Mouse (Mus musculus) layer of hippocampus, postnatal 25 days (tissue): ENCODE results near the gene Ivl. TPM values are rescaled to one million over a fixed set of nuclear protein-coding genes. Genes with fewer than 3 reads are reported as not detected.

Experiments used
- DNase-seq, 2 experiments: peaks; one replicate each; pipeline ENCODE4 v3.0.0; 2022; ENCODE audit warnings: mixed read lengths in 2 of 2, low spot score in 1 of 2; ENCODE audit errors: extremely low spot score in 1 of 2
- total RNA-seq, 2 experiments: library from RNA; stranded (reverse); gene quantifications; 2 replicates each; pipeline ENCODE4 v1.2.3; 2021

Gene Ivl
- not detected for total RNA-seq

DNA sequence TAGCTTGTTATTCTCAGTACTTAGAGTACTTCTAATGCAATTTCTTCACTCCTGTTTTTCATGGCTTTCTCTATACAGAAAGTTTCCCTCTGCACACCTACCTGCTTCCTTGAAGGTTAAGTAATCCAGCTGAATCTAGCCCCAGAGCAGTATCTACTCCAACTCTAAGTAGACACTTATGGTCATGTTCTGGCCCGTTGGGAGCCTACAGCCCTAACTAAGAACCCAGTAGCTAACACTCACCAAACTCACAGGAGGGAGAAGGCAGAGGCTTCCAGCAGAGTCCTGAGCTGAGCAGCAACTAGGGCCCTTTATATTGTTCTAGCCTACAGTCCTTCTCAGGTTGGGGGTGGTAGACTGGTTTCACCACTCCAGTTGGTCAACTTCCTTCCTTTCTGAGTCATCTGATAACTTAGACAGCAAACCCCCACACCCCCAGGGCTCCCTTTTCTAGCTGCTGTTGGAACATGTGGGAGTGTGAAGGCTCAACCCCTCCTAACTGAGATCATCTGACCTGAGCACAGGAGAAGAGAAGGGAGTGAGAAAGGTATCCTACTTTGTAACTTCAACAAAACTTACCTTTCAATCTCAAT, at the start of gene Ivl:
Gene Ivl (minus strand): TSS at position 287 of the 593 bp plus-strand sequence.
- no peak for DNase-seq

DNA sequence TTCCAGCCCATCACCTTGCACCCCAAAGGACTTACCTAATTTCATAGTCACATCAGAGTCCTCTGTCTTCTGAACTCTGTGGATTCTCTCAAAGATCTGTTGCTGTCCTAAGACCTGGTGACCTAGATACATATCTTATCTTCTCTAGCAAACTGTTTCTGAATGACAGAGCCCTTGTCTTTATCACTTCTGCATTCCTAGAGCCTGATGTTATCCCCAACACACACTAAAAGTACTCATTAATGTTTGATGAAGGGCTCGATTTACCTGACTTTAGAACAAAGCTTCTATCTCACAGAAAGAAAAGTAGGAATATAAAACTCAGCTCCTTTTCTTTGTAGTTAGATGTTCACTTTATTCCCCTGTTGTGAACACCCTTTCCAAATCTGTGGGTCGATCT, 48.0 kb upstream of the Ivl start, which contains the start of gene Lce6a:
Gene Lce6a (minus strand): TSS at position 101 of the 400 bp plus-strand sequence.
- DNase-seq = no peak

DNA sequence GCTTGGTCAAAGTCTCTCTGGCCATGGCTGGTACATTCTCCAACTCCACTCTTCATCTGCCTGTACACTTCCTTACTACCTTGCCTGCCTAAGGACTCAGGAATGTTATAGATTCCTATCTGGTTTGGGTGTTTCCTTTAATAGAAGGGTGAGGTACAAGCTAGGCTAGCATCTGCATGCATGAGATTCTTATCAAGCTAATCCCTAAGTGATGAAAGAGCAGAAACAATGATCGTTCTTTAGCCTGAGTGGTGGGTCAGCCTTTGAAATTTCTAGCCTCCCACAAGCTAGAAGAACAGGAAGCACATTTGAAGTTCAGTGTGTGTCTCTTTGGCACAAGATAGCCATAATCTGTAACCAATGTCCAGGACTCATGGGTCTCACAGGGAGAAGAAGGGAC, 36.3 kb upstream of the Ivl start:
- no peak for DNase-seq

DNA sequence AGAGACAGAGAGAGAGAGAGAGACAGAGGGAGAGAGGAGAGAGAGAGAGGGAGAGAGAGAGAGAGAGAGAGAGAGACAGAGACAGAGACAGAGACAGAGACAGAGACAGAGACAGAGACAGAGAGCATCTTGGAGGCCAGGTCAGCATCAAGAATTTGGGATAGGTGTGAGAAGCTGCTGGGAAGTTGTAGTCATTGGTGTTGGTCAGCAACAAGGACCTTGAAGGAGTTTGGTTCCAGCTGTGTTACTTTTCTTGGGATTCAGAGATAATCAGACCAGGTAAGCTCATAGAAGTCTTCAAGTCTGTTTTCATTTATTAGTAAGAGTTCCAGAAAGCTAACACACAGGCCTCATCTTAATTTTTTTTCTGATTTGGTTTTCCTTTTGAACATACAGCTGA, 33.9 kb upstream of the Ivl start, which contains the start of gene 2210017I01Rik:
Gene 2210017I01Rik (minus strand): TSS at position 101 of the 400 bp plus-strand sequence.
- no peak for DNase-seq

DNA sequence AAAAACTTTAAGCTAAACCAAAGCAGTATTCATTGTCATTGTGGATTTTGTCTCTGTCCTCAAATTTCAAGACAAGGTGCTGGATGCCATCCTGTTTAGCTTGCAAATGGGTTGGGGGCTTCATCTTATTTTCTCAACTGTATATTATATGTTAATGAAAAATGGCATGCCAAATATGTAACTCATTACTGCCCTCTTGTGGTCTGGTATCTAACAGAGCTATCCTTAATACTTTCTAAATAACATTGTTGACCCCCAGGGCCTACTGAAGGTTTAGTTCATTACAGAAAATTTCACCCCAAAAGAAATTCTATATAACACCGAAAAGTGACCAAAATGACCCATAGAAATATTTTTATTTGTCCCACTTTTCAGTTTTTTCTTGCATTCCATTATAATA, 28.6 kb upstream of the Ivl start:
- DNase-seq = no peak

DNA sequence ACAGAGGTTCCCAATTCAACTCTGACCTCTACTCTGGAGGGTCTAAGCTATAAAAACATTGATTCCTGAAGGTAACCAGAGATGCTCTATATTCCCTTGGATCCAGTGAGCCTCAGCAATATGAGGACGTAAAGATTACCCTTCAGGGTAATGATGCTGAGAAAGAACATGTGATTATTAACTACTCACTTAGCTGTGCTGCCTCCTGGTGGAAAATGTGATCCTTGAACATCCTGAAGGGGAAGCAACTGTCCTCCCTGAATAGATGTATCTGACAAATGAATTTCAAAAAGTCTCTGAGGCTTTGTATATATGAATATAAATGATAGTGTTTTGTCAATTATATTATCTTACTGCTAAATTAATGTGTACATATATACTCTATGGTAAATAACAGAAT, 26.9 kb upstream of the Ivl start:
- DNase-seq = no peak

DNA sequence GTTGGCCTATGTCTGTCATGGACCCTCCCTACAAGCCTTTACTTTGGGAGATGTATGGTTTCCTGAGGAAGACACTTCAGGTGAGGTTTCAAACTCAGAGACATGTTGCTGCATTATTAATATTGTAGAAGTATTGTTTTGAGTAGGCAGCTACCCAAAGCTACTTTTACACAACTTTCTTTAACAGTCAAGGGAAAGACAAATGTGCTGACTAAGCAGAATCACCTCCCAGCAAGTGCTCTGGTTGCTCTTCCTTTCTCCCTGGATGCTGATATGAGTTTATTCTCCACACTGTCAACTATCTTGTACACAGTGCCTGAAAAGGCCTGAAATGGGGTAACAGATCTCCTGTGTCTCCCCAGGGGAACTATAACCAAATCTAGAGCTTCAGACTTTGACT, 26.4 kb upstream of the Ivl start:
- DNase-seq = no peak

DNA sequence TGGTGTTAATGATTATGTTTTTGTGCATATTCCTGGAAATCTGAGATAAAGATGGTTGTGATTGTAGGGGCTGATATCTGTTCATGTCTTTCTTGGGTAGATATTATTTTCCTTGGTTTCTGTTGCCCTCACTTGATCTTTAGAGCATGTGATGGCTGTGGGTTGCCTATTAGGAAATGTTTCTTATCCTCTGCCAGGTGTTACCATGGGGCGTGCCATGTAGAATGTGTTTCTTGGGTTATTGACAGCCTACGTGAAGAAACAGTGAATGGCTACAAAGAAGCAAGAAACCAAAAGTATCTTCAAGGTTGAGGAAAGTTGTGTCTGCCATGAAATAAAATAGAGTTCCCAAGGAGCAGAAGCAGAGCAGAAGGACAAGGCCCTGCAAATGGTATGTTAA, 24.9 kb upstream of the Ivl start:
- DNase-seq = no peak

DNA sequence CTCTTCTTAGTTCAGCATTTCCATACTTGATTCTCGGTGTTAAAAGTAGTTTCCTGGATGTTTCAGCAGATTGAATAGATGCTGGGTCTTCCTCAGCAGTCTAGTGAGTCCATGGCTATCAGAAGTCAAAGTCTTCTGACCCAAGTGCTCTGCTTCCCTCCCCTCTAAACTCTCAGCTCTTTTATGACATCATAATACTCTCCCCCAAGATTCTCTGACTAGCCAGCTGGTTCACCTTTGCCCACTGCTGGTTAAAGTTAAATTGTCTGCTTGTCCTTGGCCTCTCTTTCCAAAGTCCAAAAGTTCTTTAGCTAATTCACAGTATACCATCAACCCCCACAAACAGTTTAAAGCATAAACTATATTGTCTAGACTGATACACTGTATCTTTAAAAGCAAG, 15.3 kb upstream of the Ivl start, which contains the start of gene Smcp:
Gene Smcp (minus strand): TSS at position 140 of the 400 bp plus-strand sequence.
- no peak for DNase-seq

DNA sequence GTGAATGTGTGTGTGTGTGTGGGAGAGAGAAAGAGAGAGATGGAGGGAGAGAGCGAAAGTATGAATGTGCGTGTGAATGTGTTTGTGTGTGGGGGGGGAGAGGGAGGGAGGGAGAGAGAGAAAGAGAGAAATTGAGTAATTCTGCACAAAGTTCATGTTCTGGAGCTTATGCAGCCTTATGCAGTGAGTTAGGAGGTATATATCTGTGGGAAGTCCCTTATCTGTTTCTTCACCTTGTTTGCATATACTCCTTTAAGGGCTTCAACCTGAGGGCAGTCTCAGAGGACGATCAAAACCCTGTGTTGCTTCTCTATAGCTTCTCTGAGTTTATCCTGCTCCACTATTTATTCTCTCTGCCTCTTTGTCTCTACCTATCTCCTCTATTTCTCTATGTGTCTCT, 13.7 kb upstream of the Ivl start:
- DNase-seq = no peak

DNA sequence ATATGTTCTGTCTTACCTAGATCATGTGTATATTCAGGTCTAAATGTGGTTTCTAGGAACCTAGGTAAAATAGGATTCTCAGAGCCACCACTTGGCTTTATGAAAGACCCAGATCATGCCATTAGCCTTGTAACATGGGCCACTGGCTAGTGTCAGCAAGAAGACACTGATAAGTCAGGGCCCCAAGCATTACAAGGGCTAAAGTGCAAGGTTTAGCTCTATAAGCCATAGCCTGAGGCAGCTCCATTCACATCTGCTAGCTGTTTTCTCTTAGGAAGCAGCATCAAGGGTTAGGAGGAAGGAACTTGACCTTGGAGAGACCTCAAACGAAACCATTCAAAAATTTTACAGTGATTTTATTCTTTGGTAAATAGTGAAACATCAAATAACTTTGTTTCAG, 11.5 kb upstream of the Ivl start:
- DNase-seq = no peak

DNA sequence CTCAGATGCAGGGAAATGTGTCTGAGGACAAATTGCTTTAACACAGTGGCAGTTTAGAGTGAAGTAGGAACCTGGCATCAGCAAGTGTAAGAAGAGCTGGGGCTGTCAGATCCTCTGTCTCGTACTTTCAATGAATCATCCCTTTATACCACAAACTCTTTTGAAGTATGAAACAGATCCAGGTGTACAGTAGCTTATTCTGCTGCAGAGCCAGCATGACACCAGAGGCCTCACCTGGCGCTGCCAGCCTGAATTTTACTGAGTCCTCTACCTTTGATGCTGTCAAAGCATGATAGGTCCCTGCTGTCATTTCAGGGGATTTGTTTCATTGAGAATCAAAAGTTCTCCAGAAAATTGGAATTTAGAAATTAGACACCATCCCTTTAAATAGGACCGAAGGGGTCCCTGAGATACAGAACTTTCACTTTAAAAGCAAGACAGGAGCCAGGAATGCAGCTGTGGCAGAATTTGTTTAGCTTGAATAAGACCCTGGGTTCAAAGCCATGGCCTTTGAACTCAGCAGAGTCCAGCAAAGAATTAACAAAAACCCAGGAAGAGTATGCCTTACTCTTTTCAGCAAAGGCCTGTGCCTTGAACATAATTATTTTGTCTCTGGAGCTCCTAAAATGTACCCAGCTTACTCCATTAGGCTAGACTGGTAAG, 9.8 kb upstream of the Ivl start:
- no peak for DNase-seq

DNA sequence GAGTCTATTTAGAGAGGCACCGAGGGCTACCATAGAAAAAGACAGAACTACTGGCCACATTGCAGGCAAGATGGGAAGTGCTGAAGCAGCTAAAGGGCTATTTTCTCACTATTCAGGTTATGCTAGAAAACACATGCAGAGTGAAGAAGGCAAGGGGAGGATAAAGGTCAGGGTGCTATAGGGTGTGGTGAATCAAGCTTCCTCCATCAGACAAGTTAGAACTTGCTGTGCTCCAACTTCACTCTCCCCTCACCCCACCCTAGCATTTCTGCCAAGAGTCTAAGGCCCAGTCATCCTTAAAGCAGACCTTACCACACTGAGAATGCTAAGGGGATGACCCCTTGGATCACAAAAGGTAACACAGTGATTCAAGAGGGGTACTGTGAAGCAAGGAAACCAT, 6.0 kb upstream of the Ivl start:
- DNase-seq = no peak

DNA sequence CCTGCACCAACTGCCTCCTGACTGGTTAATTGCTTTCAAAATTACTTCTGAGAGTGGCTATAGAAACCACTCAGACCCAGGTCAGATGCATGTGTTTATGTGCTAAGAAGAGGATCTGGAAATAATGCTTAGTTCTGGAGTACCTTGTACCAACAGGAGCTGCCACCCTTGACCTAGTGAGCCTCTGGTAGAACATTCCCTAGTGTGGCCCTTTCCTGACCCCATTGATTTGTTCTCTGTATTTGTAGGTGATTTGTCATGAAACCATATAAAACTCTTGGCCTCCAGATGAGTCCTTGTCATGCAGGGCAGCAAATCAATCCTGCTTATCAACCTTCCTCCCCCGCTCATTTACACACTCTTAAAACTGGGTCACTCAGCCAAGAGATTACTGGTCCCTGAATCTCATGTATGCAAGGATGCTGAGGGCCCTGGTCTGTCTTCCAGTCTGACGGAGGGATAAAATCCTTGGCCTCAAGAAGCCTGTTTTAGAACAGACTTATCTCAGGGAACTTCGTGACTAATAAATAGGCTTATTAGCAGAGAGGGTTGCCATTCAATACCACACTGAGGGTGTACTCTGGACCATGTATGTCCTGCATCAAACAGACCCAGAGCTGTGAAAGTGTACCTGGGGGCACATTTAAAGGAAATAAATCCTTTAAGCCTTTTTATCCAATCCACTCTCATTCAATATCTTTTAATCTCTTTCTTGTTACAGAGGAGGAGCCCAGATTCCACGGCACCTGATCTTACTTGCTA, 5.3 kb upstream of the Ivl start:
- DNase-seq = no peak

DNA sequence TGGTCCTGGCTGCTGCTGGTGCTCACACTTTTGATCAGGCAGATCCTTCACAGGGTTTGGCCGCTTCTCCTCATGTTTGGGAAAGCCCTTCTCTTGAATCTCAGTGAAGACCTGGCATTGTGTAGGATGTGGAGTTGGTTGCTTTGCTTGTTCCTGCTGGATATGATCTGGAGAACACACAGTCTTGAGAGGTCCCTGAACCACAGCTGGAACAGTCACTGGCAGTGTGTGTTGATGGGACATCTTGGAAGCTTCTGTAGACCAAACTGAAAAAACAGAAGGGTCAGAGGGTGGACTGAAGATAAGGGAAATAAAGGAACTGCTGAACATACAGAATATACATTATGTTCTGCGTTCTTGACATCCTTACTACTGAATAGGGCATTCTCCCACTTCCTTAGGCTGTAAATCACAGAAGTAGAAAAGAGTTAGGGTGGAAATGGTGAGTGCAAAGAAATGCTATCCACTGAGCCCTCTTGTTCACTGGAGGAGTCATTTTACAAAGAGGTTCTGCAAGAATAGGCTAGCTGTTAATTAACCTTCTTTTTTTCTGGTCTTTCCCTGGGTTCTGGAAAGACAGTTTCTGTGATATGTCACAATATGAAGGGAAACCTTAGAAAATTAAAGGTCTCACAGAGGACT, 900 bp downstream of the Ivl start:
- DNase-seq = no peak

DNA sequence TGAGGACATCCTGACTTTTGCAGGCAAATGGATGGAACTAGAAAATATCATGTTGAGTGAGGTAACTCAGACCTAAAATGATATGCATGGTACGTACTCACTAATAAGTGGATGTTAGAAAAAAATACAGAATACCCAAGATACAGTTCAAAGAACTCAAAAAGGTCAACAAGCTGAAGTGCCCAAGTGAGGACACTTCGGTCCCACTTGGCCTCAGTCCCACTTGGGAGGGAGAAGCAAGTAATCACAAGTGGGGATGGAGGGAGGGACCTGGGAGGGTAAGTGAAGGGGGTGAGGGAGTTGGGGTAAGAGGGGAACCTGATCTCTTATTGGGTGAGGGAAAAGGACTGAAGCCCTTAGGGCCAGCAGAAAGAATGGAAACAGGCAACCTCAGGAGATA, 4.8 kb downstream of the Ivl start:
- no peak for DNase-seq

DNA sequence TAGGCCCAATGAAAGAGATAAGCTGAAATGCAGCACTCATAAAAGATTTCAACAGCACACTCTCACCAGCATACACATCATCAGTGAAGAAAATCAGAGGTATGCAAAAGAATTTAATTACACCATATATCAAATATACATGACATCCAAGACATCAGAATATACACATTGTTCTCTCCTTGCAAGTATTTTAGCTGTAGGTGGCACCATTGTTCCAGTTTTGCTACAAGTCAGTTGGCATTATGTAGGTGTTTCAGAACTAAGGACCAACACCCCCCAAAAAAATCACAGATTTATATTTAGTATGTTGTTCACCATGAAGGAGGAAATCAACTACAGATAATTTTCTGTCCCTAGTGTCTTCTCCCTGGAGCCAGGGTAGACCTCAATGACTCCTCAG, 8.1 kb downstream of the Ivl start:
- no peak for DNase-seq

DNA sequence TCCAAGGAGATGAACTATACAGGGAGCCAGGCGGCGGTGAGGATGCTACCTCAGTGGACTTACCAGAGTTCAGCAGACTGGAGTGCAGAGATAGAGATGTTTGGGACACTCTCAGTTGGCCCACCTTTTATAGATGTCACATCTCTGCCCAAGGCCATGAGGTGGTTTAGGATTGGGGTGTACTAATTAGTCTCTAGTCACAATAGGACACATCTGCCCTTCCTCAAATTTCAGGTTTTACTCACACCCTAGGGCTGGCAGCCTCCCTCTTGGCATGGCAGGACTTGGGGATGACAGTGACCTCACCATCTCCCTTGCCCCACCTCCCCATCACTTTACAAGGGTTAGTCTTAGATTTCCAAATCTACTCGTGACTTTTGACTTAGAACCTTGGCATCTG, 39.1 kb downstream of the Ivl start, which contains the start of gene 2310046K23Rik:
Gene 2310046K23Rik (minus strand): TSS at position 101 of the 400 bp plus-strand sequence.
- no peak for DNase-seq
